Mouse (Mus musculus) hindbrain, embryonic 10.5 days (tissue): ENCODE measurements around the gene Psmc1. TPM values are rescaled to one million over a fixed set of nuclear protein-coding genes. Genes with fewer than 3 reads are reported as not detected.

ENCODE experiments used
- DNase-seq: peaks from one replicate; pipeline ENCODE4 v3.0.0-alpha.2; 2017; ENCODE audit warnings: low spot score
- H3K27ac ChIP-seq: fragments of 300-500 bp; sonication (generic); 2 replicates; pipeline ENCODE4 v1.5.1; 2016; ENCODE audit warnings: mild to moderate bottlenecking, moderate library complexity
- H3K27me3 ChIP-seq: fragments of 300-500 bp; sonication (generic); 2 replicates; pipeline ENCODE4 v1.6.1; 2016; ENCODE audit warnings: mild to moderate bottlenecking; ENCODE audit not compliant: poor library complexity, insufficient read depth, severe bottlenecking
- H3K36me3 ChIP-seq: fragments of 300-500 bp; sonication (generic); 2 replicates; pipeline ENCODE4 v1.6.1; 2016; ENCODE audit warnings: mild to moderate bottlenecking, moderate library complexity
- H3K4me1 ChIP-seq: fragments of 300-500 bp; sonication (generic); replicated peaks from 2 replicates; pipeline ENCODE4 v1.6.1; 2016; ENCODE audit warnings: mild to moderate bottlenecking
- H3K4me3 ChIP-seq: fragments of 300-500 bp; sonication (generic); 2 replicates; pipeline ENCODE4 v1.5.1; 2016; ENCODE audit warnings: mild to moderate bottlenecking, moderate library complexity
- H3K9me3 ChIP-seq: fragments of 300-500 bp; sonication (generic); 2 replicates; pipeline ENCODE4 v1.6.1; 2016; ENCODE audit warnings: mild to moderate bottlenecking, moderate library complexity
- WGBS: fragments of 180-500 bp; shearing (Covaris S2); methylation state at CpG from one replicate; pipeline ENCODE4 v1.1.7; 2016; 5-methylcytosine and 5-hydroxymethylcytosine counted together
- polyA plus RNA-seq: library from polyadenylated mRNA; unstranded; fragments of >200 nt; fragmentation: Nextera tagmentation; extraction: Ambion mirVana; gene quantifications from 2 replicates; pipeline ENCODE4 v1.2.1, GENCODE M21; 2016

Psmc1 gene
- polyA plus RNA-seq, 1 experiment from 2014 or later, result 366 TPM

GRCm38 (mm10) chr12:100128522-100128921, 18.6 kb downstream of the Psmc1 start:
- WGBS, result 85% methylated on average over 6 of the region's 6 CpGs
- no peaks in the 10 kb centered on the region for H3K27me3 ChIP-seq
- no peak overlapping the region for H3K27ac ChIP-seq
- 0 out of 2 replicates have a peak, but pooled peaks cover 7% of the 10 kb centered on the region for H3K4me1 ChIP-seq
- H3K9me3 ChIP-seq, result no peaks in the 10 kb centered on the region
- H3K36me3 ChIP-seq, result peaks cover 98% of the 10 kb centered on the region
- no peak for DNase-seq
- no peak overlapping the region for H3K4me3 ChIP-seq

DNA sequence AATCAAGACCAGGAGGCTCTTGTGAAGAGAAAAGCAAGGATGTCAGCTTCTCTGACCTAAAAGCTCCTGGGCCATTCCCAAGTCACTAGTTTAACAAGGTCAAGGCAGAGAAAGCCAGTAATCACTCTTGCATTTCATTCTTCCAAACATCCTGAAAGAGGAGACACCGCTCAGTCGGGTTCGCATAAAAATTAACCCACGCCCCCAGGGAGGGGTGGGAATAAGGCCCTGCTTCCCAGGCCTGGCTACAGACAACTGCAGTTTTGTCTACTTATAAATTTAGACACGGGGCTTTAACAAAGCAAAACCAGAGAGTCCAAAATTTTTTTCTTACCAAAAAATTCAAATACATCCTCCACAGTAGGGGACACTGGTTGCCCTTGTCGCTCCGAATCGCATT, 19.0 kb downstream of the Psmc1 start:
- H3K9me3 ChIP-seq, result no peaks in the 10 kb centered on the region
- no peak for DNase-seq
- H3K4me1 ChIP-seq, result 0 out of 2 replicates have a peak, but pooled peaks cover 7% of the 10 kb centered on the region
- H3K27ac ChIP-seq, result no peak overlapping the region
- H3K4me3 ChIP-seq, result no peak overlapping the region
- no peaks in the 10 kb centered on the region for H3K27me3 ChIP-seq
- 89% methylated on average over 8 of the region's 8 CpGs for WGBS
- H3K36me3 ChIP-seq, result peaks cover 98% of the 10 kb centered on the region

DNA sequence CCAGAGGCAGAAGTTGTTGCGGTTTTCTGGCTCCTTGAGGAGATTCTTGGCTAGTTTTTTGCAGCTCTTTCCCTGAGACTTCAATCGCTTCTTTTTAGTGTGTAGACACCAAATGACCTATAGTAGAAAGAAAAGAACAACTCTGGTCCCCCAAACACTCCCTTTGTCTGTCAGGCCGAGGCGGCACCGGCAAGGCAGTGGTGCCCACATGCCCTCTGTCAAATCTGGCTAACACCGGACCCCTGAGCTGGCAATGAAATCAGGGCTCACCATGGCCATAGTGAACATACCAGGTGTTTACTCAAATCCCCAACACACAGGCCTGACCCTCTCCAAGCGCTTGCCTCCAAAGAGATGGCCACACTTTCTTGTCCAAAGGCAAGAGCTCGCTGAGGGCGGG, 21.2 kb downstream of the Psmc1 start:
- peaks cover 96% of the 10 kb centered on the region for H3K36me3 ChIP-seq
- H3K27me3 ChIP-seq, result no peaks in the 10 kb centered on the region
- H3K27ac ChIP-seq, result no peak overlapping the region
- no peak for DNase-seq
- H3K9me3 ChIP-seq, result no peaks in the 10 kb centered on the region
- 95% methylated on average over 9 of the region's 9 CpGs for WGBS
- H3K4me1 ChIP-seq, result 0 out of 2 replicates have a peak, but pooled peaks cover 7% of the 10 kb centered on the region
- H3K4me3 ChIP-seq, result no peak overlapping the region

GRCm38 (mm10) chr12:100131655-100132054, 21.7 kb downstream of the Psmc1 start:
- H3K4me3 ChIP-seq, result no peak overlapping the region
- WGBS, result 53% methylated on average over 8 of the region's 8 CpGs
- 0 out of 2 replicates have a peak, but pooled peaks cover 7% of the 10 kb centered on the region for H3K4me1 ChIP-seq
- H3K36me3 ChIP-seq, result peaks cover 96% of the 10 kb centered on the region
- H3K27ac ChIP-seq, result no peak overlapping the region
- DNase-seq, result peak; percentile 70
- no peaks in the 10 kb centered on the region for H3K9me3 ChIP-seq
- no peaks in the 10 kb centered on the region for H3K27me3 ChIP-seq

- Histone ChIP-seq H3K27ac (no peak overlapping the region), H3K27me3 (no peaks in the 10 kb centered on the region), H3K4me3 (no peak overlapping the region), H3K9me3 (no peaks in the 10 kb centered on the region), H3K4me1 (no peaks in the 10 kb centered on the region), H3K36me3 (peaks cover 97% of the 10 kb centered on the region)
- DNase-seq, result no peak
- 85% methylated on average over 11 of the region's 11 CpGs for WGBS
Observed at GRCm38 (mm10) chr12:100134395-100134936, 24.5 kb downstream of the Psmc1 start.

GRCm38 (mm10) chr12:100135117-100135516, 25.2 kb downstream of the Psmc1 start:
- no peak overlapping the region for H3K27ac ChIP-seq
- no peak overlapping the region for H3K4me3 ChIP-seq
- H3K36me3 ChIP-seq, result peaks cover 97% of the 10 kb centered on the region
- WGBS, result 87% methylated on average over 3 of the region's 3 CpGs
- no peaks in the 10 kb centered on the region for H3K4me1 ChIP-seq
- DNase-seq, result no peak
- H3K9me3 ChIP-seq, result no peaks in the 10 kb centered on the region
- no peaks in the 10 kb centered on the region for H3K27me3 ChIP-seq

DNA sequence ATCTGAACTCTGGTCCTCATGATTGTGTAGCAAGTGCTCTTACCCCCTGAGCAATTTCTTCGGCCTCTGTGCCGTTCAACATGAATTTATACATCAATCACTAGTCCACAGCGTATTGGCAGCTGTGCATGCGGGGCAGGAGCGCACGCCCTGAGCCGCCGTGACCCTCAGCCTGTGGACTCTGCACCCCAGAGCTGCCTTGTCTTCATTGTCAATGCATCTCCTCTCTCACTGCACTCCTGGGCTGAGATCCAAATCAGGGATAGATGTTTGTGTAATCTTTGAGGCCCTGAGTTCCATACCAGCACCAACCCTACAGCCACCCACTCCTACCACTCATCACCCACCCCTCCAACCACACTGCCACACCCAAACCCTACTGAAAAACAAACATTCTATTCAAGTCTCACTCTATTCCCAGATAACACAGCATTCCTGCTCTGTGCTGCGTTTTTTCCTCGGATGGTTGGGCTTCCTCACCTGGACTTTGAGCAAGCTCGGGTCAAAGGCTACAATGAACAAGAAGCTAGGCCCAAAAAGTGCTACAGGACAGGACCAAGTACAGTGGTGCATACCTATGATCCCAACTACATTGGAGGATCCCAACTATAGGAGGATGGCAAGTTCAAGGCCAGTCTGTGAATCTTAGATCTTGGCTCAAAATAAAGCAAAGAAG, 33.0 kb downstream of the Psmc1 start:
- H3K9me3 ChIP-seq, result no peaks in the 10 kb centered on the region
- H3K4me3 ChIP-seq, result no peak overlapping the region
- no peak for DNase-seq
- WGBS, result 97% methylated on average over 11 of the region's 11 CpGs
- no peaks in the 10 kb centered on the region for H3K4me1 ChIP-seq
- H3K27me3 ChIP-seq, result no peaks in the 10 kb centered on the region
- H3K36me3 ChIP-seq, result peaks cover 100% of the 10 kb centered on the region
- H3K27ac ChIP-seq, result no peak overlapping the region

GRCm38 (mm10) chr12:100143737-100144136, 33.8 kb downstream of the Psmc1 start:
- WGBS, result 93% methylated on average over 9 of the region's 9 CpGs
- Histone ChIP-seq H3K27me3 (no peaks in the 10 kb centered on the region), H3K27ac (no peak overlapping the region), H3K4me3 (no peak overlapping the region), H3K9me3 (no peaks in the 10 kb centered on the region), H3K4me1 (no peaks in the 10 kb centered on the region), H3K36me3 (peaks cover 100% of the 10 kb centered on the region)
- DNase-seq, result no peak

DNA sequence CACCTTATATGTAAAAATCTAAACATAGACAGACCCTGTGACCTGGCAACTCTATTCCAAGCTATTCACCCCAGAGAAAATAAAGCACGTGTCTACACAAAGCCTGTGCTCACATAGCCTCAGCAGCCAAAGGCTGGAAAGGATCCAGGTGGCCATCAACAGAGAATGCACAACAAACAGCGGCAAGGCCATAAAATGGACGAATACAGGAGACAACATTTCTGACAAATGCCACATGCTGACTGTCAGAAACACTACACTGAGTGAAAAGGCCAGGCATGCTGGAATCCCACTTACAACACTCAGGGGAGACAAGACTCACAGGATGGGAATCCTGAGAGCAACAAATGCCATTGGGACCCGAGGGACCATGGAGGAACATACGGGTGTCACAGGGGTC, 34.3 kb downstream of the Psmc1 start:
- Histone ChIP-seq H3K36me3 (peaks cover 100% of the 10 kb centered on the region), H3K4me1 (no peaks in the 10 kb centered on the region), H3K27ac (no peak overlapping the region), H3K4me3 (no peak overlapping the region), H3K27me3 (no peaks in the 10 kb centered on the region), H3K9me3 (no peaks in the 10 kb centered on the region)
- DNase-seq, result no peak
- WGBS, result 92% methylated on average over 5 of the region's 5 CpGs

DNA sequence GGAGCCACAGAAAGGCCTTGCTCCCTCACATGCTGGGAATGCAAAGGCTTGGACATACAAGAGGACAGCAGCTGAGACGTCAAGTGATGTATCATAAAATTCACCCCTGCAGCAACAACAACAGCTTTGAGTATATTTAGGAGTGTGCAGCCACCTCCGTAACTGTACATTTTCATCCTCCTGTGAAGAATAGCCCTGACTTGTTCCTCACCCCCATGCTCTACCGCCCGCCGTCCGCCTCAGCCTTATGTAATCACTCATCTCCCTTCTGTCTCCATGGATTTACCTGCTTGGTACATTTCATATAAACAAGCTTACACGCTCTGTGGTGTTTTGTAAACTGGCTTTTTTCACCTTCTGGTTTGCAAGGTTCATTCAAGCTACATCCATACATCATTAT, 42.5 kb downstream of the Psmc1 start:
- Histone ChIP-seq H3K4me3 (no peak overlapping the region), H3K27me3 (no peaks in the 10 kb centered on the region), H3K27ac (no peak overlapping the region), H3K9me3 (no peaks in the 10 kb centered on the region), H3K36me3 (peaks cover 48% of the 10 kb centered on the region), H3K4me1 (no peaks in the 10 kb centered on the region)
- no peak for DNase-seq
- WGBS, result 94% methylated on average over 7 of the region's 7 CpGs

DNA sequence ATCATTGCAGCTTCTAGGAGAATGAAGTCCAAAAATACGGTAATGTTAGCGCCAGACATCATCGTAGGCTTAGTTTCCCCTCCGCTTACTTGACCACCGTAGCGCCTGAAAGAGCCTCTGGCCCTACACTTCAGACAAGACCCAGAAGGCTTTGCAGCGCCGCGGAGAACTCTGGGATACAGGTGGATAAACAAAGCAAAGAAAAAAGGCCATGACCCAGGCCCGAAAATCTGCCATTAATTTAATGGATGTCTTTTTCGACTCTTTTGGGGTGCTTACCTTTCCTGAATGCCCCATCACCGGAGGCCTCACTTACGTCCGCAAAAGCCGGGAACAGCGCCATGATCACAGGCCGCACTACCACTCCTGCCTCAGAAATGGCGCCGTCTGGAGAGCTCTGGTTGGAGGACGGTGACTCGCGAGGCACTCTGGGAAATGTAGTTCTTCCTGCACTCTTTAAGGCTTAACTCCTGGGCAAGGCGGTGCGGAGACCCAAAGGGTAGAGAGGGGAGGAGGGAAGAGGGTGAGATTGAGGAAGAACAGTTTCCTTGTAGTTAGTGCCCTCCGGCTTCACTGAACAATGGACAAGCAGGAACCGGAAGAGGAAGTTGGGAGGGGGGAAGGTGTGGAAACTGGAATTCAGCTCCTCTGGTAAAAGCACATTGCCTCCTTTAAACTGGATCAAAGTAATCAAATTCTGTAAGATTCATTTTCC, 49.5 kb downstream of the Psmc1 start, which contains the start of gene Nrde2:
Gene Nrde2, minus strand, starts transcription at position 393 of the 715 bp plus-strand sequence.
- DNase-seq, result peak; percentile 92
- Histone ChIP-seq H3K27me3 (no peaks in the 10 kb centered on the region), H3K36me3 (peaks cover 6% of the 10 kb centered on the region; the same call in 1 of the 2 replicates), H3K4me3 (peak within 1 kb of the TSS; percentile 62), H3K9me3 (no peaks in the 10 kb centered on the region), H3K27ac (peak within 1 kb of the TSS; percentile 95), H3K4me1 (peaks cover 8% of the 10 kb centered on the region)
- WGBS, result under 1% methylated on average over 26 of the region's 26 CpGs

- 73% methylated on average over 7 of the region's 7 CpGs for WGBS
- H3K27ac ChIP-seq, result no peak overlapping the region
- H3K4me3 ChIP-seq, result no peak overlapping the region
- DNase-seq, result no peak
- H3K27me3 ChIP-seq, result no peaks in the 10 kb centered on the region
- H3K9me3 ChIP-seq, result no peaks in the 10 kb centered on the region
- peaks cover 13% of the 10 kb centered on the region for H3K4me1 ChIP-seq
- no peaks in the 10 kb centered on the region for H3K36me3 ChIP-seq
Observed at GRCm38 (mm10) chr12:100164991-100165500, 55.1 kb downstream of the Psmc1 start.

DNA sequence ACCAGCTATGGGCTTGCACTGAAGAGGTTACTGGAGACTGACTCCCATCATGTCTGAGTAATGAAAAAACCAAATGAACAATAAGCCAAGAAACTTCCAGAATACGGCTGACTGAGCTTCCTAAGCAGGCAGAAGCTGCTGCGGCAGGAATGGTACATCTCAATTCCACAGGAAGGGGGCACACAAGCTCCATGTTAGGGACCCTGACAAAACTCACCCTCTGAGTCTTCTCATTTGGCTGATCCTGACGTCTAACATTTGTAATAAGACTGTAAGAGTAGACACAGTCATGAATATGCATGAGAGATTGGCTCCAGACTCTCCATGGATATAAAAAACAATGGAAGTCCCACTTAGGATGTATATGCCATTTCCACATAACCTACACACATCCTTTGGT, 56.2 kb downstream of the Psmc1 start:
- H3K4me1 ChIP-seq, result peaks cover 13% of the 10 kb centered on the region
- H3K27ac ChIP-seq, result no peak overlapping the region
- no peaks in the 10 kb centered on the region for H3K27me3 ChIP-seq
- H3K4me3 ChIP-seq, result no peak overlapping the region
- no peaks in the 10 kb centered on the region for H3K36me3 ChIP-seq
- peak; percentile 47 for DNase-seq
- no peaks in the 10 kb centered on the region for H3K9me3 ChIP-seq
- 30% methylated on average over 3 of the region's 3 CpGs for WGBS
